Mouse (Mus musculus): ENCODE results near the gene Gck. TPM values are rescaled to one million over a fixed set of nuclear protein-coding genes. Genes with fewer than 3 reads are reported as not detected.
A peak's percentile ranks its signal among the peaks of the same experiment; 100 is the strongest.

Gck gene
- polyA plus RNA-seq, 1 experiment from 2014 or later = 1.3 TPM

GRCm38 (mm10) chr11:5903844-5904243 lies 46.0 kb downstream of the Gck start:
- TF ChIP-seq EP300 (IDR thresholded peaks at IDR 0.05; ENCODE audit: low read depth) (no peak), CTCF (IDR thresholded peaks at IDR 0.05; ENCODE audit: low read depth) (no peak)
- no peak overlapping the region for H3K9ac ChIP-seq (replicated peaks)
- 79% methylated on average over 2 of the region's 2 CpGs for WGBS (ENCODE audit: insufficient replicate concordance)

GRCm38 (mm10) chr11:5902390-5902789 lies 47.5 kb downstream of the Gck start:
- H3K27me3 ChIP-seq (ENCODE audit: insufficient read depth, low read length) = peaks cover 40% of the 10 kb centered on the region
- ATAC-seq (no peak), DNase-seq (no peak)
- H3K27ac ChIP-seq (ENCODE audit: low read depth) = no peak overlapping the region
- 0 out of 2 replicates have a peak, but pooled peaks cover 3% of the 10 kb centered on the region for H3K36me3 ChIP-seq (replicated peaks; ENCODE audit: insufficient read depth, low read length)
- H3K9ac ChIP-seq (replicated peaks) = no peak overlapping the region
- H3K4me2 ChIP-seq (ENCODE audit: low read depth, low read length) = no peak overlapping the region
- no peak for TF ChIP-seq CTCF (IDR thresholded peaks at IDR 0.05; ENCODE audit: low read depth)
- TF ChIP-seq EP300 (IDR thresholded peaks at IDR 0.05; ENCODE audit: low read depth) = no peak
- H3K9me3 ChIP-seq (ENCODE audit: low read length) = no peaks in the 10 kb centered on the region
- H3K4me1 ChIP-seq (ENCODE audit: insufficient read depth) = no peaks in the 10 kb centered on the region; the same call in 1 of the 2 replicates
- no peak overlapping the region for H3K4me3 ChIP-seq (ENCODE audit: low read depth, low read length)
- 23% methylated on average over 6 of the region's 6 CpGs for WGBS (ENCODE audit: insufficient replicate concordance)

More at GRCm38 (mm10) chr11:5903844-5904243, 46.0 kb downstream of the Gck start:
- H3K27ac ChIP-seq (ENCODE audit: low read depth) = no peak overlapping the region
- H3K4me2 ChIP-seq (ENCODE audit: low read depth, low read length) = no peak overlapping the region
- H3K36me3 ChIP-seq (replicated peaks; ENCODE audit: insufficient read depth, low read length) = 0 out of 2 replicates have a peak, but pooled peaks cover 3% of the 10 kb centered on the region
- H3K4me1 ChIP-seq (ENCODE audit: insufficient read depth) = no peaks in the 10 kb centered on the region
- peaks cover 28% of the 10 kb centered on the region for H3K27me3 ChIP-seq (ENCODE audit: insufficient read depth, low read length)
- no peak overlapping the region for H3K4me3 ChIP-seq (ENCODE audit: low read depth, low read length)
- no peaks in the 10 kb centered on the region for H3K9me3 ChIP-seq (ENCODE audit: low read length)
- no peak for ATAC-seq
- DNase-seq = no peak

GRCm38 (mm10) chr11:5901950-5902349 lies 47.9 kb downstream of the Gck start:
- no peak for DNase-seq
- Histone ChIP-seq H3K27me3 (ENCODE audit: insufficient read depth, low read length) (peaks cover 44% of the 10 kb centered on the region), H3K36me3 (replicated peaks; ENCODE audit: insufficient read depth, low read length) (0 out of 2 replicates have a peak, but pooled peaks cover 3% of the 10 kb centered on the region), H3K9ac (replicated peaks) (no peak overlapping the region), H3K4me3 (ENCODE audit: low read depth, low read length) (no peak overlapping the region), H3K4me1 (ENCODE audit: insufficient read depth) (peaks cover 4% of the 10 kb centered on the region; the same call in 1 of the 2 replicates), H3K9me3 (ENCODE audit: low read length) (no peaks in the 10 kb centered on the region), H3K4me2 (ENCODE audit: low read depth, low read length) (peak overlapping the region; percentile 44), H3K27ac (ENCODE audit: low read depth) (no peak overlapping the region)
- peak; percentile 25; the same call in 1 of the 2 replicates for ATAC-seq
- TF ChIP-seq CTCF (IDR thresholded peaks at IDR 0.05; ENCODE audit: low read depth) (no peak), EP300 (IDR thresholded peaks at IDR 0.05; ENCODE audit: low read depth) (no peak)
- 10% methylated on average over 32 of the region's 32 CpGs for WGBS (ENCODE audit: insufficient replicate concordance)

GRCm38 (mm10) chr11:5901320-5901719 lies 48.6 kb downstream of the Gck start:
- H3K4me3 ChIP-seq (ENCODE audit: low read depth, low read length) = no peak overlapping the region
- TF ChIP-seq CTCF (IDR thresholded peaks at IDR 0.05; ENCODE audit: low read depth) (no peak), EP300 (IDR thresholded peaks at IDR 0.05; ENCODE audit: low read depth) (no peak)
- no peak for DNase-seq
- H3K27me3 ChIP-seq (ENCODE audit: insufficient read depth, low read length) = peaks cover 46% of the 10 kb centered on the region
- H3K9ac ChIP-seq (replicated peaks) = no peak overlapping the region
- H3K4me1 ChIP-seq (ENCODE audit: insufficient read depth) = peaks cover 4% of the 10 kb centered on the region; the same call in 1 of the 2 replicates
- 0 out of 2 replicates have a peak, but pooled peaks cover 3% of the 10 kb centered on the region for H3K36me3 ChIP-seq (replicated peaks; ENCODE audit: insufficient read depth, low read length)
- H3K9me3 ChIP-seq (ENCODE audit: low read length) = no peaks in the 10 kb centered on the region
- H3K4me2 ChIP-seq (ENCODE audit: low read depth, low read length) = no peak overlapping the region
- 31% methylated on average over 3 of the region's 3 CpGs for WGBS (ENCODE audit: insufficient replicate concordance)
- ATAC-seq = no peak
- no peak overlapping the region for H3K27ac ChIP-seq (ENCODE audit: low read depth)

GRCm38 (mm10) chr11:5899286-5899685 lies 50.6 kb downstream of the Gck start:
- no peaks in the 10 kb centered on the region for H3K36me3 ChIP-seq (replicated peaks; ENCODE audit: insufficient read depth, low read length)
- WGBS (ENCODE audit: insufficient replicate concordance) = 84% methylated on average over 10 of the region's 10 CpGs
- no peak for ATAC-seq

GRCm38 (mm10) chr11:5898531-5898930 lies 51.4 kb downstream of the Gck start, which contains the start of gene Myl7:
Gene Myl7, minus strand, starts transcription at chr11:5898782.
- ATAC-seq = no peak
- DNase-seq = no peak
- H3K36me3 ChIP-seq (replicated peaks; ENCODE audit: insufficient read depth, low read length) = no peaks in the 10 kb centered on the region
- no peak within 1 kb of the TSS for H3K4me2 ChIP-seq (ENCODE audit: low read depth, low read length)
- no peak within 1 kb of the TSS for H3K9ac ChIP-seq (replicated peaks)
- H3K4me1 ChIP-seq (ENCODE audit: insufficient read depth) = peaks cover 4% of the 10 kb centered on the region; the same call in 1 of the 2 replicates
- TF ChIP-seq EP300 (IDR thresholded peaks at IDR 0.05; ENCODE audit: low read depth) (no peak), CTCF (IDR thresholded peaks at IDR 0.05; ENCODE audit: low read depth) (no peak)
- WGBS (ENCODE audit: insufficient replicate concordance) = 48% methylated on average over 5 of the region's 5 CpGs
- no peaks in the 10 kb centered on the region for H3K9me3 ChIP-seq (ENCODE audit: low read length)
- peaks cover 46% of the 10 kb centered on the region for H3K27me3 ChIP-seq (ENCODE audit: insufficient read depth, low read length)
- H3K4me3 ChIP-seq (ENCODE audit: low read depth, low read length) = no peak within 1 kb of the TSS
- H3K27ac ChIP-seq (ENCODE audit: low read depth) = no peak within 1 kb of the TSS

More at GRCm38 (mm10) chr11:5899286-5899685, 50.6 kb downstream of the Gck start:
- Histone ChIP-seq H3K27me3 (ENCODE audit: insufficient read depth, low read length) (peaks cover 46% of the 10 kb centered on the region), H3K4me3 (ENCODE audit: low read depth, low read length) (no peak overlapping the region), H3K9me3 (ENCODE audit: low read length) (no peaks in the 10 kb centered on the region), H3K27ac (ENCODE audit: low read depth) (no peak overlapping the region), H3K4me2 (ENCODE audit: low read depth, low read length) (no peak overlapping the region), H3K9ac (replicated peaks) (no peak overlapping the region), H3K4me1 (ENCODE audit: insufficient read depth) (peaks cover 4% of the 10 kb centered on the region; the same call in 1 of the 2 replicates)
- TF ChIP-seq EP300 (IDR thresholded peaks at IDR 0.05; ENCODE audit: low read depth) (no peak), CTCF (IDR thresholded peaks at IDR 0.05; ENCODE audit: low read depth) (no peak)
- no peak for DNase-seq
